Comparison of ENCODE assay signal across 14 mouse cellular contexts in the genomic region with DNA sequence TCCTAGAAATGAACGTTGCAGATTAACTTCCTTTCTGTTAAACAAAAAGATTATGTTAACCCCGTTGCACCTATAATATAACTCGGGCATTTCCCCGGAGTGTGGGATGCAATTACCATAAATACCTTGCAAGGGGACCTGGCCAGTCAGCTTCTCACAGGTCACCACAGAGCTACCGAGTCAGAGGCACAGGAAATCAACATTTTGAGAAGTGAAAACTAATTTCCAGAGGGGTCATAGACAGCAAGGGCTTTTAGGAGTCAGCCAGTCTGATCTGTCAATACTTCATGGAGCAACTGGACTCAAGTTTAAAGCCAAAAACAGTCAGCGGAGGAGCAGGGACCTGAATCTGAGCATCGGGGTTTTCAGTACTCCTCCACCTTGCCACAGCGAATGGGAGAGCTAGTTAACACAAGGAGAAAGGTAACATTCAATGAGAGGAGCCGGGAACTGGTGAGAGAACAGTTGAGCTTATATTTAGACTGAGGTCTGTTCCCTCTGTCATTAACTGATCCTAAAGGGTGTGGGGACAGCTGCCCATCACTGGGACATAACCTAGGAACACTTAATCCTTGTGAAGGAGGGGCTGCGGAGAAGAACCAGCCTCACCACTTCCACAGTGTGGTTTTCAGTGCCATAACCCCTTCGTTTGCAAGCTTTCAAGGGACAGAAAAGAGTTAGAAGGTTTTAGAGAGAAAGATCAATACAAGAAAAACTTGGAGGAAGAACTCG.
A peak's percentile ranks its signal among the peaks of the same experiment; 100 is the strongest.
DNase-seq lines count a peak whose midpoint lies in the region; ATAC-seq lines count a peak whose summit lies in the region.
"Had no signal": no experiment of that assay in that cellular context is flagged by ENCODE, and none has a peak within 500 bp of the region (broad histone marks: within the 10 kb centered on the region; RNA-seq: fewer than 3 reads in every experiment).

No protein-coding gene starts in this region.

- H3K9me3 ChIP-seq in midbrain, embryonic 10.5 days (replicated peaks), result peaks cover 16% of the 10 kb centered on the region
- peaks cover 13% of the 10 kb centered on the region; the same call in 1 of the 2 replicates for H3K9me3 ChIP-seq in midbrain, embryonic 13.5 days
- no peaks in the 10 kb centered on the region for H3K9me3 ChIP-seq in liver, embryonic 15.5 days (replicated peaks)
- peaks cover 13% of the 10 kb centered on the region; the same call in 1 of the 2 replicates for H3K9me3 ChIP-seq in stomach, embryonic 16.5 days (replicated peaks; ENCODE audit: control insufficient read depth, low read length)
- H3K9me3 ChIP-seq in midbrain, embryonic 14.5 days (ENCODE audit: control insufficient read depth, low read length), result 0 out of 2 replicates have a peak, but pooled peaks cover 9% of the 10 kb centered on the region
- H3K9me3 ChIP-seq: midbrain, embryonic 15.5 days had no signal

- DNase-seq in midbrain, embryonic 10.5 days (ENCODE audit: low spot score), result no peak
- DNase-seq in midbrain, embryonic 14.5 days, result no peak
- no peak for DNase-seq in embryo, embryonic 10.5 days (ENCODE audit: low spot score)
- DNase-seq: cerebellum, adult 11-12 months; forebrain, postnatal 0 days; layer of hippocampus, adult 9-11 months had no signal

- no peaks in the 10 kb centered on the region for H3K27me3 ChIP-seq in midbrain, embryonic 10.5 days (ENCODE audit: low read depth, poor library complexity, severe bottlenecking)
- H3K27me3 ChIP-seq in midbrain, embryonic 13.5 days, result no peaks in the 10 kb centered on the region
- H3K27me3 ChIP-seq in liver, embryonic 15.5 days, result no peaks in the 10 kb centered on the region
- H3K27me3 ChIP-seq in stomach, embryonic 16.5 days (ENCODE audit: control insufficient read depth, insufficient read depth, low read length), result no peaks in the 10 kb centered on the region
- no peaks in the 10 kb centered on the region for H3K27me3 ChIP-seq in midbrain, embryonic 14.5 days (ENCODE audit: control insufficient read depth, insufficient read depth, low read length)
- H3K27me3 ChIP-seq: midbrain, embryonic 15.5 days had no signal

- ATAC-seq in midbrain, embryonic 13.5 days, result no peak
- ATAC-seq in granulocyte monocyte progenitor cell, adult 5-6 weeks (replicated peaks; ENCODE audit: poor library complexity, severe bottlenecking), result peak; percentile 55
- no peak for ATAC-seq in liver, embryonic 15.5 days (ENCODE audit: insufficient read depth)
- no peak for ATAC-seq in stomach, embryonic 16.5 days (ENCODE audit: insufficient read depth, low FRiP score)
- no peak for ATAC-seq in midbrain, embryonic 14.5 days (ENCODE audit: low FRiP score, low TSS enrichment)
- ATAC-seq: forebrain, postnatal 0 days; hindbrain, embryonic 16.5 days; midbrain, embryonic 15.5 days had no signal

- 0 out of 2 replicates have a peak overlapping the region, but pooled peaks have one; percentile 46 for H3K27ac ChIP-seq in midbrain, embryonic 10.5 days (replicated peaks)
- no peak overlapping the region for H3K27ac ChIP-seq in midbrain, embryonic 13.5 days
- H3K27ac ChIP-seq in liver, embryonic 15.5 days (replicated peaks), result no peak overlapping the region
- H3K27ac ChIP-seq in stomach, embryonic 16.5 days (ENCODE audit: low read length), result peak overlapping the region; percentile 88
- H3K27ac ChIP-seq in midbrain, embryonic 14.5 days (replicated peaks; ENCODE audit: low read depth, low read length), result no peak overlapping the region
- H3K27ac ChIP-seq: kidney, postnatal 0 days; limb, embryonic 10.5 days; midbrain, embryonic 15.5 days had no signal

- no peak overlapping the region for H3K9ac ChIP-seq in midbrain, embryonic 13.5 days (replicated peaks)
- no peak overlapping the region for H3K9ac ChIP-seq in liver, embryonic 15.5 days
- no peak overlapping the region; the same call in 1 of the 2 replicates for H3K9ac ChIP-seq in stomach, embryonic 16.5 days (ENCODE audit: low read length)
- H3K9ac ChIP-seq in midbrain, embryonic 14.5 days (replicated peaks; ENCODE audit: low read length), result no peak overlapping the region
- H3K9ac ChIP-seq: forebrain, postnatal 0 days; midbrain, embryonic 15.5 days had no signal

- H3K4me2 ChIP-seq in midbrain, embryonic 13.5 days (replicated peaks), result no peak overlapping the region
- peak overlapping the region; percentile 29; the same call in 1 of the 2 replicates for H3K4me2 ChIP-seq in liver, embryonic 15.5 days
- H3K4me2 ChIP-seq in stomach, embryonic 16.5 days (ENCODE audit: low read depth, low read length), result 0 out of 2 replicates have a peak overlapping the region, but pooled peaks have one; percentile 27
- H3K4me2 ChIP-seq in midbrain, embryonic 14.5 days (ENCODE audit: low read length), result no peak overlapping the region
- H3K4me2 ChIP-seq: midbrain, embryonic 15.5 days had no signal

- H3K4me3 ChIP-seq in midbrain, embryonic 10.5 days, result no peak overlapping the region
- H3K4me3 ChIP-seq in midbrain, embryonic 13.5 days (replicated peaks), result no peak overlapping the region
- H3K4me3 ChIP-seq in liver, embryonic 15.5 days (replicated peaks), result no peak overlapping the region
- H3K4me3 ChIP-seq in stomach, embryonic 16.5 days (replicated peaks; ENCODE audit: low read length), result no peak overlapping the region
- no peak overlapping the region for H3K4me3 ChIP-seq in midbrain, embryonic 14.5 days (replicated peaks; ENCODE audit: low read depth, low read length)
- H3K4me3 ChIP-seq: limb, embryonic 10.5 days; midbrain, embryonic 15.5 days had no signal

- 83% methylated on average over 12 of the region's 12 CpGs for WGBS in midbrain, embryonic 10.5 days
- 82% methylated on average over 12 of the region's 12 CpGs for WGBS in midbrain, embryonic 13.5 days
- WGBS in liver, embryonic 15.5 days (ENCODE audit: insufficient replicate concordance), result 40% methylated on average over 12 of the region's 12 CpGs
- WGBS in stomach, embryonic 16.5 days, result 62% methylated on average over 12 of the region's 12 CpGs
- 84% methylated on average over 12 of the region's 12 CpGs for WGBS in midbrain, embryonic 14.5 days

- H3K4me1 ChIP-seq in midbrain, embryonic 10.5 days, result peaks cover 35% of the 10 kb centered on the region
- peaks cover 9% of the 10 kb centered on the region for H3K4me1 ChIP-seq in midbrain, embryonic 13.5 days (replicated peaks)
- H3K4me1 ChIP-seq in liver, embryonic 15.5 days (replicated peaks), result no peaks in the 10 kb centered on the region; the same call in 1 of the 2 replicates
- 0 out of 2 replicates have a peak, but pooled peaks cover 9% of the 10 kb centered on the region for H3K4me1 ChIP-seq in stomach, embryonic 16.5 days (ENCODE audit: control insufficient read depth, insufficient read depth, low read length)
- peaks cover under 1% of the 10 kb centered on the region for H3K4me1 ChIP-seq in midbrain, embryonic 14.5 days (ENCODE audit: control insufficient read depth, insufficient read depth, low read length)

- H3K36me3 ChIP-seq in midbrain, embryonic 10.5 days, result 0 out of 2 replicates have a peak, but pooled peaks cover 2% of the 10 kb centered on the region
- H3K36me3 ChIP-seq in midbrain, embryonic 13.5 days, result no peaks in the 10 kb centered on the region
- no peaks in the 10 kb centered on the region for H3K36me3 ChIP-seq in liver, embryonic 15.5 days (replicated peaks)
- no peaks in the 10 kb centered on the region for H3K36me3 ChIP-seq in stomach, embryonic 16.5 days (ENCODE audit: control insufficient read depth, insufficient read depth, low read length)
- H3K36me3 ChIP-seq in midbrain, embryonic 14.5 days (ENCODE audit: control insufficient read depth, insufficient read depth, low read length), result no peaks in the 10 kb centered on the region
- H3K36me3 ChIP-seq: limb, embryonic 10.5 days; midbrain, embryonic 15.5 days had no signal

Comparison
In these comparisons a context has a peak if more than half of its experiments do, and no peak if none do; other contexts are left out.
1. H3K27ac ChIP-seq: peak in midbrain, embryonic 10.5 days (single experiment) and stomach, embryonic 16.5 days (single experiment); none in midbrain, embryonic 13.5 days (single experiment), liver, embryonic 15.5 days (single experiment) and midbrain, embryonic 14.5 days (single experiment).
2. H3K4me2 ChIP-seq: peak in liver, embryonic 15.5 days (single experiment) and stomach, embryonic 16.5 days (single experiment); none in midbrain, embryonic 13.5 days (single experiment) and midbrain, embryonic 14.5 days (single experiment).